8 mouse cellular contexts compared by ENCODE assay signal in the genomic region with DNA sequence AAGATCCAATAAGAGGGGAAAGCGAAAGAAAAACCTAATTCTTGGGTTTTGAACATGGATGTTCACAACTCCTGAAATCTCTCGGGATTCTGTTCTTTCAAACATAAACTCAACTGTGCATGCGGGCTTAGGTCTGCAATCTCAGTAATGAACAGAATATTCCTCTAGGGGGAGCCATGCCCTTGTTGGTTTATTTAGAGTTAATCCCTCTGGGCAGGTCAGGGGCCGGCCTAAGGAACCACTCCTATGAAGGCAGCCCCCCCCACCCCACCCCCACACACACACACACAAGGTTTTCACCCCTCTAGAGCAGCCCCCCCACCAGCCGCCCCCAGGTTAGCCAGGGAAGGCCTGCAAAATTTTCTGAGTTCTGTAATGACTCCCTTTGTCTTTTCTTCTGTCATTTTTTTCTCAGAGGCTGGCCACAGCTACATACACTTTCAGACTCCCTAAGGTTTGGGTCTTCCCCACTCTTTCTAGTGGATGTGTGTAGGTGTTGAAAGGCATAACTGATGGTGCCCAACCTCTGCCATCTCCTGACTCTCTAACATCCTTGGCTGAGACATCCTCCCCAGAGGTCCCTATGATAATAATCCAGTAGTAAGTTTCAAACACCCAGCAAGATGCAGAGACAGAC. TPM values are rescaled to one million over a fixed set of nuclear protein-coding genes. Genes with fewer than 3 reads are reported as not detected.
A peak's percentile ranks its signal among the peaks of the same experiment; 100 is the strongest.
DNase-seq lines count a peak whose midpoint lies in the region; ATAC-seq and TF ChIP-seq lines count a peak whose summit lies in the region.

No protein-coding gene starts in this region.

- no peak for TF ChIP-seq EP300 in stomach, postnatal 0 days (optimal IDR thresholded peaks at IDR 0.05)

- H3K27me3 ChIP-seq in spleen, adult 2 months (ENCODE audit: control insufficient read depth, insufficient read depth, low read length), result no peaks in the 10 kb centered on the region
- H3K27me3 ChIP-seq in embryonic facial prominence, embryonic 11.5 days (ENCODE audit: control insufficient read depth, insufficient read depth, low read length), result no peaks in the 10 kb centered on the region
- H3K27me3 ChIP-seq in stomach, postnatal 0 days (ENCODE audit: control insufficient read depth, insufficient read depth, low read length), result no peaks in the 10 kb centered on the region

- DNase-seq in gastrocnemius, adult 18-20 months (ENCODE audit: low spot score), result peak; percentile 58
- DNase-seq in gastrocnemius, postnatal 10 days, result no peak
- DNase-seq in spleen, adult 2 months (ENCODE audit: low read depth in 1 of 2, low spot score in 2 of 2), result peak in 1 of 2 experiments; percentile 15
- no peak for DNase-seq in spleen, adult 12 weeks (ENCODE audit: low spot score)
- DNase-seq in embryonic facial prominence, embryonic 11.5 days (ENCODE audit: low spot score), result peak; percentile 81
- no peak for DNase-seq in lung, adult 2 months
- peak; percentile 33 for DNase-seq in stomach, postnatal 0 days (ENCODE audit: low spot score)
- no peak for DNase-seq in left cerebral cortex, adult 8-10 months (ENCODE audit: low spot score in 2 of 2)

- H3K4me3 ChIP-seq in spleen, adult 2 months (ENCODE audit: extremely low read depth, insufficient read depth, insufficient read length), result no peak overlapping the region
- no peak overlapping the region for H3K4me3 ChIP-seq in embryonic facial prominence, embryonic 11.5 days (ENCODE audit: low read depth, low read length)
- no peak overlapping the region for H3K4me3 ChIP-seq in lung, adult 2 months (replicated peaks; ENCODE audit: extremely low read depth, low read depth, low read length)
- no peak overlapping the region for H3K4me3 ChIP-seq in stomach, postnatal 0 days (ENCODE audit: low read depth, low read length)

- no peak overlapping the region for H3K9ac ChIP-seq in embryonic facial prominence, embryonic 11.5 days (replicated peaks; ENCODE audit: low read length)
- no peak overlapping the region for H3K9ac ChIP-seq in stomach, postnatal 0 days (ENCODE audit: low read length)

- no peak overlapping the region for H3K27ac ChIP-seq in spleen, adult 2 months (ENCODE audit: insufficient read depth, low read length)
- no peak overlapping the region for H3K27ac ChIP-seq in embryonic facial prominence, embryonic 11.5 days (replicated peaks; ENCODE audit: low read depth, low read length)
- no peak overlapping the region for H3K27ac ChIP-seq in stomach, postnatal 0 days (replicated peaks)

- H3K36me3 ChIP-seq in spleen, adult 2 months (ENCODE audit: control insufficient read depth, insufficient read depth, low read length), result no peaks in the 10 kb centered on the region
- H3K36me3 ChIP-seq in embryonic facial prominence, embryonic 11.5 days (replicated peaks; ENCODE audit: control insufficient read depth, insufficient read depth, low read depth, low read length), result no peaks in the 10 kb centered on the region
- H3K36me3 ChIP-seq in stomach, postnatal 0 days (ENCODE audit: control insufficient read depth, insufficient read depth, low read length), result no peaks in the 10 kb centered on the region

- WGBS in spleen, adult 2 months, result 30% methylated on average over 5 of the region's 5 CpGs
- WGBS in embryonic facial prominence, embryonic 11.5 days, result 23% methylated on average over 5 of the region's 5 CpGs
- 26% methylated on average over 5 of the region's 5 CpGs for WGBS in lung, adult 2 months
- 29% methylated on average over 5 of the region's 5 CpGs for WGBS in stomach, postnatal 0 days

- no peak overlapping the region for H3K4me2 ChIP-seq in embryonic facial prominence, embryonic 11.5 days (ENCODE audit: low read depth, low read length)
- no peak overlapping the region for H3K4me2 ChIP-seq in stomach, postnatal 0 days (replicated peaks; ENCODE audit: low read depth)

- no peaks in the 10 kb centered on the region for H3K9me3 ChIP-seq in embryonic facial prominence, embryonic 11.5 days (replicated peaks; ENCODE audit: control insufficient read depth, low read length)
- H3K9me3 ChIP-seq in stomach, postnatal 0 days (ENCODE audit: control insufficient read depth, low read length), result no peaks in the 10 kb centered on the region

- H3K4me1 ChIP-seq in spleen, adult 2 months (ENCODE audit: control insufficient read depth, insufficient read depth, insufficient read length), result no peaks in the 10 kb centered on the region
- no peaks in the 10 kb centered on the region for H3K4me1 ChIP-seq in embryonic facial prominence, embryonic 11.5 days (ENCODE audit: control insufficient read depth, insufficient read depth, low read length)
- no peaks in the 10 kb centered on the region for H3K4me1 ChIP-seq in lung, adult 2 months (ENCODE audit: control insufficient read depth, insufficient read depth, low read length)
- no peaks in the 10 kb centered on the region for H3K4me1 ChIP-seq in stomach, postnatal 0 days (replicated peaks; ENCODE audit: control insufficient read depth, insufficient read depth)

- ATAC-seq in embryonic facial prominence, embryonic 11.5 days (replicated peaks; ENCODE audit: insufficient number of reproducible peaks, low FRiP score, low TSS enrichment, low read depth), result no peak
- peak; percentile 65; the same call in 1 of the 2 replicates for ATAC-seq in stomach, postnatal 0 days (ENCODE audit: low FRiP score, low TSS enrichment)

- no peak for TF ChIP-seq POLR2A in spleen, adult 2 months (IDR thresholded peaks at IDR 0.05; ENCODE audit: low read depth, low read length)
- no peak for TF ChIP-seq POLR2A in lung, adult 2 months (IDR thresholded peaks at IDR 0.05; ENCODE audit: borderline replicate concordance, extremely low read depth, low read depth, low read length)

- 0 out of 2 replicates have a peak, but pooled peaks have one; percentile 15 for TF ChIP-seq CTCF in spleen, adult 2 months (IDR thresholded peaks at IDR 0.05; ENCODE audit: extremely low read depth, insufficient read depth, insufficient read length, insufficient replicate concordance)
- TF ChIP-seq CTCF in lung, adult 2 months (IDR thresholded peaks at IDR 0.05; ENCODE audit: insufficient read depth, low read length), result peak; percentile 16; the same call in 1 of the 2 replicates
- peak; percentile 76 for TF ChIP-seq CTCF in stomach, postnatal 0 days (IDR thresholded peaks at IDR 0.05; ENCODE audit: low read depth)

RNA-seq across cellular contexts. Expression of gene Ankrd55, which starts 16.2 kb away (rescaled TPM):
- under 1 TPM; 0.18 to 0.19 TPM for total RNA-seq in gastrocnemius, adult 18-20 months (2021)
- not detected for total RNA-seq in gastrocnemius, postnatal 10 days (2021)
- 0.72 and 0.74 TPM in 2 replicates for polyA plus RNA-seq in spleen, adult 2 months (2012; rRNA removed)
- 1.0 and 1.1 TPM in 2 replicates for polyA plus RNA-seq in embryonic facial prominence, embryonic 11.5 days (2014; fragmentation: Nextera tagmentation; extraction: Ambion mirVana)
- polyA plus RNA-seq in lung, adult 2 months (2012; rRNA removed), result 0.07 and 0.15 TPM in 2 replicates
- polyA plus RNA-seq in stomach, postnatal 0 days (2015; fragmentation: Nextera tagmentation; extraction: Ambion mirVana), result 0.08 and 0.33 TPM in 2 replicates
- total RNA-seq in left cerebral cortex, adult 8-10 months (2022), result 1 to 10 TPM; 3.9 to 5.8 (median 5.0) TPM

Comparison
In these comparisons a context has a peak if more than half of its experiments do, and no peak if none do; other contexts are left out.
1. DNase-seq: peak in gastrocnemius, adult 18-20 months (single experiment), embryonic facial prominence, embryonic 11.5 days (single experiment) and stomach, postnatal 0 days (single experiment); none in gastrocnemius, postnatal 10 days (single experiment), spleen, adult 12 weeks (single experiment), lung, adult 2 months (single experiment) and left cerebral cortex, adult 8-10 months (0 of 2).
2. CTCF ChIP-seq: peak in every context shown above with its lines; median percentile 76 in stomach, postnatal 0 days; 16 in lung, adult 2 months; 15 in spleen, adult 2 months.